Mouse (Mus musculus): ENCODE measurements around the gene Pmm1.

DNA sequence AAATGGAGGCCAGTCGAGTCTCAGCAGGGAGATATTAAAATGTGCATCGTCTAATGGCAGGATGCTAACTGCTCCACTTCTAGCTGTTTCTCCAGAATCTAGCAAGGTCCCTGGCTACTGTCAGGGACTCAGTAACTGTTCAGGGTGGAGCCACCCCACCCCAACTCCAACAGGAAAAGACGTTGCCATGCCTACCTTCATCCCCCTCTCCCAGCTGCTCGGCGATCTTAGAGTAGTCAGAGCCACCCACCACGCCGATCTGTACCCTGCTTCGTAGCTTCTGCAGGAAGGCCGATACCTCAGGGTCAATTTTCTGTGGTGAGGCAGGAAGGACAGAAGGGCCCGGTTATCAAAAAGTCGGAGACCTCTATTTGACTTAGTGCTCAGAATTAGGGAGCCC is 3.1 kb downstream of the Pmm1 start:
- TF ChIP-seq CTCF (IDR thresholded peaks at IDR 0.05; ENCODE audit: low read depth): no peak
- TF ChIP-seq EP300 (IDR thresholded peaks at IDR 0.05; ENCODE audit: low read depth): no peak
